7 mouse cellular contexts compared by ENCODE assay signal in the genomic region with DNA sequence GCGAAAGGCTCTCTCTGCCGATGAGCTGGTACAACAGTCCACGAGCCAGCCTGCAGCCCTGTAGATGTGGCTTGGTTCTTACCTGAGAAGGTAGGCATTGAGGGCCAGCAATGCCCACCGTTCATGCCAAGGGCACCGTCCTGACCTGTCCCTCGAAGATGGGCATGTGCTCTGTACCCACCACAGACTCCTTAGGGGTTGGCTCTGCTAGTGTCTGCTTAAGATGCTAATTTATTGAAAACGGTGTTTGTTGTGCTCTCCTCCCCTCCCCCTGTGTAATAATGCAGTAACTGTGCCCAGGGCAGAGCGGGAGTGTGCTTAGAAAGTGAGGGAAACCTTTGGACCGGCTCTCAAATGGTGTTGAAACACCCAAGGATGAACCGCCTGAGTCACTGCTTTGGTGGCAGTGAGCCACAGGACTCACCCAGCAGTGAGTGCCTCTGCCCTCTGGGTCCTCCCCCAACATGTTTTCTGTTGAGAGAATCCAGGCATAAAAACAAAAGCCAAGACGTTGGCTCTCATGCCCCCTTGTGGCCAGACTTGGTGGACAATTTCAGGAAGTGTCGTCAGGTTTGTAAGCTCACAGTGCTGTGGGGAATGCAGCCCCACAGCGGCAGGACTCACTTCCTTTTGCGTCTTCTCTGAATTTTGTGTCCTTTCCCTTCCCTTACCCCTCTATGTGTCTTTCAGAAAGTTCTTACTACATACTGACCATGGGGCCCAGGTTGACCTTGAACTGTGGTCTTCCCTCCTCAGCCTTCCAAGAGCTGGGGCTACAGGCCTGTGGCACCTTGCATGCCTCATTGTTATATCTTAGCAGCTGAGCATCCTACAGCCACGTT.
DNase-seq lines count a peak whose midpoint lies in the region; ATAC-seq lines count a peak whose summit lies in the region.

No protein-coding gene starts in this region.

- peak; percentile 91 to 92 for DNase-seq in adrenal gland, adult 18-20 months (ENCODE audit: low spot score in 2 of 2)
- peak; percentile 92 for DNase-seq in embryo, embryonic 11 days
- DNase-seq in gastrocnemius, postnatal 4 days (ENCODE audit: low spot score in 2 of 2), result peak; percentile 72 to 87
- DNase-seq in left cerebral cortex, postnatal 36 days (ENCODE audit: low spot score in 2 of 2), result peak; percentile 85 to 89
- peak; percentile 99 for DNase-seq in midbrain, embryonic 11.5 days (ENCODE audit: low spot score, missing footprints)
- DNase-seq in skeletal muscle tissue, adult 2 months (ENCODE audit: low read depth, low spot score), result peak; percentile 94

- intact Hi-C loops in left cerebral cortex, postnatal 36 days (cut with DNase I), result loop anchor here (1.0 kb wide), 1 partner anchor 282 kb away; no protein-coding TSS in a partner anchor

- 0 out of 2 replicates have a peak overlapping the region, but pooled peaks have one; percentile 6 for H3K9ac ChIP-seq in intestine, embryonic 16.5 days (ENCODE audit: low read depth, low read length)
- no peak overlapping the region for H3K9ac ChIP-seq in midbrain, embryonic 11.5 days (ENCODE audit: low read length)

- H3K4me3 ChIP-seq in intestine, embryonic 16.5 days (ENCODE audit: low read length), result no peak overlapping the region
- H3K4me3 ChIP-seq in midbrain, embryonic 11.5 days (ENCODE audit: low read depth, low read length), result no peak overlapping the region

- H3K9me3 ChIP-seq in intestine, embryonic 16.5 days (ENCODE audit: control insufficient read depth, low read length), result no peaks in the 10 kb centered on the region
- H3K9me3 ChIP-seq in midbrain, embryonic 11.5 days (ENCODE audit: control insufficient read depth, low read length), result no peaks in the 10 kb centered on the region; the same call in 1 of the 2 replicates

- peaks cover 7% of the 10 kb centered on the region for H3K4me1 ChIP-seq in intestine, embryonic 16.5 days (ENCODE audit: control insufficient read depth, insufficient read depth, low read length)
- peaks cover 5% of the 10 kb centered on the region; the same call in 1 of the 2 replicates for H3K4me1 ChIP-seq in midbrain, embryonic 11.5 days (ENCODE audit: control insufficient read depth, insufficient read depth, low read length)

- peak overlapping the region; percentile 7; the same call in 1 of the 2 replicates for H3K4me2 ChIP-seq in intestine, embryonic 16.5 days (ENCODE audit: low read depth, low read length)
- no peak overlapping the region; the same call in 1 of the 2 replicates for H3K4me2 ChIP-seq in midbrain, embryonic 11.5 days

- no peaks in the 10 kb centered on the region for H3K36me3 ChIP-seq in intestine, embryonic 16.5 days (ENCODE audit: control insufficient read depth, insufficient read depth, low read length)
- no peaks in the 10 kb centered on the region for H3K36me3 ChIP-seq in midbrain, embryonic 11.5 days (ENCODE audit: control insufficient read depth, insufficient read depth, low read length)

- WGBS in intestine, embryonic 16.5 days, result 36% methylated on average over 15 of the region's 15 CpGs
- 40% methylated on average over 15 of the region's 15 CpGs for WGBS in midbrain, embryonic 11.5 days

- peak overlapping the region; percentile 52 for H3K27ac ChIP-seq in intestine, embryonic 16.5 days (ENCODE audit: low read length)
- no peak overlapping the region for H3K27ac ChIP-seq in midbrain, embryonic 11.5 days (ENCODE audit: low read depth, low read length)

- H3K27me3 ChIP-seq in intestine, embryonic 16.5 days (replicated peaks; ENCODE audit: control insufficient read depth, insufficient read depth, low read length), result no peaks in the 10 kb centered on the region
- H3K27me3 ChIP-seq in midbrain, embryonic 11.5 days (ENCODE audit: control insufficient read depth, insufficient read depth, low read length), result no peaks in the 10 kb centered on the region

- peak; percentile 98 for ATAC-seq in intestine, embryonic 16.5 days
- peak; percentile 78 for ATAC-seq in midbrain, embryonic 11.5 days (ENCODE audit: low FRiP score)
